Mouse (Mus musculus) liver (tissue): Measurements from ENCODE around the gene Hes3.

Source experiments
- DNase-seq: peaks from one replicate; pipeline ENCODE4 v3.0.0-alpha.2; 2020; ENCODE audit warnings: mixed read lengths

Gene Hes3

DNA sequence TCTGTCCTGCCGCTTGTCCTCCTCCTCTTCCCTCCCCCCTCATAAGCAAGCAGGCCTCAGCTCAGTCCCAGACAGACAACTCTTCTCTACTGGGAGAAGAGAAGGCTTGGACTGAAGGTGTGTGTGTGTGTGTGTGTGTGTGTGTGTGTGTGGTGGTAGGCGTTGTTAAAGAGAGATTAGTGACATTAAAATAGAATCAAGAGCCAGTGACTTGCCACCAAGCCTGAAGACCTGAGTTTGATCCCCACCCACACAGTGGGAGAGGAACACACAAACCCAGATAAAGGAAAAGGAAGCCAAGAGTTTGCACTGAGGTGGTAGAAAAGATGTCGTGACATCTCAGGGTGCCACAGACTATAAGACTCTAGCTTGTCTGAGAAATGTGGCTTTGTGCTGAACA, 44.3 kb downstream of the Hes3 start:
- DNase-seq, result no peak

DNA sequence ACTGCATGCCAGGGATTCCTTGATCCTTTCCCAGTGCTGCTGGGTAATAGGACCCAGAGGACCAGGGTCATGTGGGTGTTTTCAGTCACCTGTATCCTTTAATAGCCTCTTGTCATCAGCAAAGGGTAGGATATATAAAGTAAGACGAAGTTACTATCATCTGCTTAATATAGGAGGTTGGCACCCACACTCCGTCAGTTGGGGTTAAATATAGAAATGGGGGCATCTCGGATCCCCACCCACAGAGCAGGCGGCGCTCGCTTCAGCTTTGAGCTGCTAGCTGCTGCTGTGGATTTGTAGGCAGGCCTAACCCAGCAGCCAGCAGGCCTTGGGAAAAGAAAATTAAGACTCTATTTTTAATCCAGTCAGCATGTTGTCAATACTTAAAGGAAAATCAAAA, 45.5 kb downstream of the Hes3 start:
- DNase-seq, result no peak

GRCm38 (mm10) chr4:152244545-152245522, 46.6 kb downstream of the Hes3 start:
- no peak for DNase-seq

GRCm38 (mm10) chr4:152243969-152244368, 47.5 kb downstream of the Hes3 start:
- DNase-seq, result no peak

DNA sequence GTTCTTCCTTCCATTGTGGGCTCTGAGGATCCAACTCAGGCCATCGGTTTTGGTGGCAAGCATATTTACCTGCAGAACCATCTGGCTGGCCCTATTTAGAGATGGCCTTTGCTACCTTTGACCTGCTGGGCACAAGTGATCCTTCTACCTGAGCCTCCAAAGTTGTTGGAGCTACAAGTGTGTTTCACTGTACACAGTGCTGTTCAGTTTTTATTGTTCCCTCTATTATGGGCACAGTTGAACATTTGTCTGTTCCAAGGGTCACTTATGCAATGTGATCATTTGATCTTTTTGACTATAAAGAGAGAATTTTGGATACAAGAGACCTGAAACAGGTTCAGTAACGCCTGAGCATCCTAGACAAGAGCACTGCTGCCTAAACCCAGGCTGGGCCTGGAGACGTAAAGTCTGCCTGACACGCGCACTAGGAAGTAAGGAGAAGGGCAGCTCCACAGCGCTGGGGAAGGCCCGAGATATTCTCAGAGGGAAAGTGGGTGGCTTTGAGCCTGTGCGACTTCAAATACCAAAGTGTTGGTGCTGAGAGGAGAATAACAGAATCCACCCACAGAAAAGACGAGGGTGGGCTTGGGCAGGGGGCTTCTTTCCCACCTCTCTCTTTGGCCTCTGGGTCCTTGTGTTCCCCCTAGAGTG, 48.1 kb downstream of the Hes3 start:
- no peak for DNase-seq

DNA sequence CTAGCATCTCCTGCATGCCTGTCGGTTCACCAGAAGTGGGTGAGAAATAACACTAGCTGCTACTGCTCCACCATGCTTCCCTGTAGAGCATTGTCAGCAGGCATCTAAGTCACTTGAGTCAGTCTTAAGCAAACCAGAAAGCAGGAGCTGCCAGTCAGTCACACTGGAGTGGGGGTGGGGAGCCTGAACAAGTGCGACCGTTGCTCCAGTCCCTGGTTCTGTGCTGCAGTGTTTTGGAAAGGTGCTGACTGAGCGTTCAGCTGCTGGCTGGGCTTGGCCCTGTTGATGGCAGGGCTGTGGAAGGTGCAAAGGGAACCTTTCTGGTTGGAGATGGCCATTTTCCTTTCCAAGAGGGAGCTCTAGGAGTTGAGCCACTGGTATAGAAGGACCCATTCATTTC, 51.5 kb downstream of the Hes3 start:
- DNase-seq, result no peak
